Mouse (Mus musculus) lung, postnatal 36 days (tissue): Measurements from ENCODE around the gene Hhat.

Experiments
- DNase-seq: peaks from one replicate; pipeline ENCODE4 v3.0.0; 2022; ENCODE audit warnings: mixed read lengths

The Hhat gene

GRCm38 (mm10) chr1:192784374-192784773 lies 13.4 kb upstream of the Hhat start:
- peak; percentile 55 for DNase-seq

- no peak for DNase-seq
These were observed 10.2 kb upstream of the Hhat start for GRCm38 (mm10) chr1:192781256-192781655.

GRCm38 (mm10) chr1:192778869-192779514 lies 8.0 kb upstream of the Hhat start:
- DNase-seq, result no peak

DNA sequence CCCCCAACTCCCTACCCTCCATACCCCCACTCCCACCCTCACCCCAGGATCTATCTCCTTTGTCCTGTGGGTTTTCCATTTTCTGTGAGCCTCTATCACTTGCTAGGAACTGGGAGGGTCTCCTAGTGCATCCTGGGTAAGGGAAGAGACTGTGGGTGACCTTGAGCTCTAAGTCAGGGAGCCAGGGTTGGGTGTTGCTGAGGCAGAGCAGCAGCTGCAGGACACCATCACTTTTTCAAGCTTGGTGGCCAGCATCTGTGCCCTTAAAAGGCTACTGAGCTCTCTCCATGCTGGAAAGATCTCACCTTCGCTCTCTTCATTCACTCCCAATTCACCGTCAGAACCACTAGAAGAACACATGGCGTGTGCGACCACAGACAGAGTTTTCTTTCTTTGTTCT lies 7.2 kb upstream of the Hhat start:
- DNase-seq, result no peak

DNA sequence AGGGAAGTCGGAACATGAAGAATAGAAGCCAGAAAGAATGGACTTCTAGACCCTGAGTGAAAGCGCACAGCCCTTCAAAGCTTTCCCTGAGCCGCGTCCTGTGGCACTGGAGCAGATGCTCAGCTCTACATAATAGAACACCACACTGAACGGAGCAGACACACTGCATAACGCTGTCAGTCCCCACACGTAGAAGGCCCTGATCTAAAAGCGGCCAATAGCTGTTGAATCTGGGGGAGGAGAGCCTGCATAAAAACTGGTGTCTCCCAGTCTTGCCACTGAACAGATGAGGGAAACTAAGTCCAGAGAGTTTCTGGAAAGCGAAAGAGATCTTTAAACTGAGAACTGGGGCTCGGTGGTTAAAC lies 911 bp downstream of the Hhat start:
- DNase-seq, result peak; percentile 21

DNA sequence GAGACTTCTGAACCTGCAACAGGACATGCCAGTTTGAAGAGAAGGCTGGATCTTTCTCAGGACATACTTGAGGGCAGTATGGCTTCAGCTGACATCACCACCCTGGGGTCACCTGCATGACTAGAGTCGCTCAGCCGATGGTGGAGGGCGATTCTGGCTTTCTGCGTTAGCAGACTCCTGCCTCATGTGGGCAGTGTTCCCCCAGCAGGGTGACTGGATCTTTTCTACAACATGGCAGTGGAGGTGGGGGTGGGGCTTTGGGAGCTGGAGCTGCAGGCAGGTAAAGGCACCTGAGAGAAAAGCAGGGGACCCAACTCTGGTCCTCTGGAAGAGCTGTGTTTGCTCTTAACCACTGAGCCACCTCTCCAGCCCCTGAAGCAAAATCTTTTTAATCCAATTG lies 5.5 kb downstream of the Hhat start:
- no peak for DNase-seq

- no peak for DNase-seq
These were observed 6.5 kb downstream of the Hhat start for GRCm38 (mm10) chr1:192764547-192764946.

DNA sequence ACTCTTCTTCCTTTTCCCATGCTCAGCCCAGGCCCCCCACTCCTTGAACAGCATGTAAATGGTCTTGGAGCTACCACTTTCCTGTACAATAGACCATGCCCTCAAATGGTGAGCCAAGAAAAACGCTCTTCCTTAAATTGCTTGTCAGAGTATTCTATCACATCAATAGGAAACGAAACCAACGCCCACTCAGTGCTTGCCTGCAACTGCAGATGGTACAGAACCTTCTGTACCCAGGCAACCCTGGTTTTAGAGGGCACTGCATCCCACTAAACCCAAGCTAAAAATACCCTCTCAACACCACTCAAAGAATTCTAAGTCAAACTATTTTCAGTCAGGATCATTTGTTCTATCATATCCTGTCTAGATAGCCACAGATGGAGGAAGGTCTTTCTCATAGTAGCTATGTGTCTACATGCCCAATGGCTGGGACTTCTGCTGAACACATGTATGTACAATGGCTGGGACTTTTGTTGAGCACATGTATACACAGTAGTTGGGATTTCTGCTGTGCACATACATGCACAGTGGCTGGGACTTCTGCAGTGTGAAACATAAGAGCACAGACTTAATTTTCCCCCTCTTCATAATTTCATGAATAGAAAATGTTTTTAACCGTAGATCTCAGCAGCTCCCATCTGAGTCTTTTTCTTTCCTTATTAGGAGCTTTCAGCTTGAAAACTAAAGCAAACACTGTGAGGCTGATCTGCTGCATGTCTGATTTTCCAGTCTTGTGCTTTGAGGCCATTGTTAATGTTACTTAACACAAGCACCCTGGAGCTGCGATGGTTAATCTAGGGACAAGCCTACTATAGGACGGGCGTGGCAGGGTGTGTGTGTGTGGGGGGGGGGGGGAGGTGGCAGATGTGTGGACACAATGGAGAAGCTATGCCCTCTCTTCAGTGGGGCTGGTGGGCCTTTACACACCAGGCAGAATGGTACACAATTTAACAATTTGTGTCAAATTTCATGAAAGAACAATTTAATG lies 7.8 kb downstream of the Hhat start:
- peak; percentile 74 for DNase-seq

DNA sequence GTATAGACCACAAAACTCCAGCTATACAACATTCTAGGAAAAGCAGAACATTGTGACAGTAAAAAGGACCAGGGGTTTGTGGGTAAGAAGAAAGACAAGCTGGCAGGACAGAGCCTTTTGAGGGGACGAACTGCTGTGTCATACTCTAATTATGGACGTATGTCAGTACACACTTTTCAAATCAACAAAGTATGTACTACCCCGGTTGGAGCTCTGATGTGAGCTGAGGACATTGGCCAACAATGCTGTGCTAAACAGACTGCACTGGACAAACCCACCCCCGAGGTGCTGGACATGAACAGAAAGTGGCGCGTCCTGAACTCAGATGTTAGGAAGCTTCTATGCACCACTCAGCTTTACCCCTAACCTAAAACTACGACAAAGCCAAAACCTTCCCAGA lies 14.3 kb downstream of the Hhat start:
- no peak for DNase-seq

DNA sequence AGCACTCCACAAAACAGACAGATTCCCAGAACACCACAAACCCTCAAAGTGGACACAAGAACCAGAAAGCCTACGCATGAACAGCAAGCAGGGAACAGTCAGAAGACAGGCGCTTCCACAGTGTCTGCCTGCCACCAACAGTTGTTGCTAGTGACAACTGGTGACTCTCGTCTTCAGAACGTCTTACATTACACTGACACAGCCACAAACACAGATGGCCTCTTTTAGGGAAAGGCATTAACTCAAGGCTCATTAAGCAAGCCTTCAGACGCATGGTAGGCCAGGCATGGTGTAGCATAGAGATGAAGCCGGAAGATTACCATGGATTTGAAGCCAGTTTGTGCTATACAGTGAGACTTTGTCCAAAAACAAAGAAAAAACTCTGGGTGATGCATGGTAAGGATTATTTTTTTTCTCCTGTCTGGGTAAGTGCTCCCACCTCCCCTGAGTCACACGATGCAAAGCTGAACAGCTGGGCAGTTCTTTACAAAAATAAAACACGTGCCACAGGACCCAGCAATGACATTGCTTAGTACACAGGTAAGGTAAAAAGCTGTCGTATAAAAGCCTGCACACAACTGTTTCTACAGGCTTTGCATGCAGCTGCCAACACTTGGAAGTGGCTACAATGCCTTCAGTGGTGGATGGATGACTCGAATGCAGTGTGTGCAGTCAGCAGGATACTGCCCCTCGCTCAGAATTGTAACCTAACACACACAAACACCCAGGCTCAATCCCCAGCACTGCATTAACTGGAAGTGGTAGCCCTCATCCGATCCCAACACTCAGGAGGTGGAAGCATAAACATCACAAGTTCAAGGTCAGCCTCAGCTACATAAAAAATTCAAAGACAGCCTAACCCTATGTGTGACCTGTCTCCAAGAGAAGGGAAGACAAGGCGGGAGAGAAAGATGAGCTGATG lies 15.1 kb downstream of the Hhat start:
- no peak for DNase-seq

- no peak for DNase-seq
These were observed 15.8 kb downstream of the Hhat start for GRCm38 (mm10) chr1:192755246-192755645.

GRCm38 (mm10) chr1:192754268-192754667 lies 16.8 kb downstream of the Hhat start:
- no peak for DNase-seq

GRCm38 (mm10) chr1:192752659-192753601 lies 18.1 kb downstream of the Hhat start:
- peak; percentile 59 for DNase-seq

- DNase-seq, result no peak
These were observed 21.0 kb downstream of the Hhat start for GRCm38 (mm10) chr1:192750042-192750437.

DNA sequence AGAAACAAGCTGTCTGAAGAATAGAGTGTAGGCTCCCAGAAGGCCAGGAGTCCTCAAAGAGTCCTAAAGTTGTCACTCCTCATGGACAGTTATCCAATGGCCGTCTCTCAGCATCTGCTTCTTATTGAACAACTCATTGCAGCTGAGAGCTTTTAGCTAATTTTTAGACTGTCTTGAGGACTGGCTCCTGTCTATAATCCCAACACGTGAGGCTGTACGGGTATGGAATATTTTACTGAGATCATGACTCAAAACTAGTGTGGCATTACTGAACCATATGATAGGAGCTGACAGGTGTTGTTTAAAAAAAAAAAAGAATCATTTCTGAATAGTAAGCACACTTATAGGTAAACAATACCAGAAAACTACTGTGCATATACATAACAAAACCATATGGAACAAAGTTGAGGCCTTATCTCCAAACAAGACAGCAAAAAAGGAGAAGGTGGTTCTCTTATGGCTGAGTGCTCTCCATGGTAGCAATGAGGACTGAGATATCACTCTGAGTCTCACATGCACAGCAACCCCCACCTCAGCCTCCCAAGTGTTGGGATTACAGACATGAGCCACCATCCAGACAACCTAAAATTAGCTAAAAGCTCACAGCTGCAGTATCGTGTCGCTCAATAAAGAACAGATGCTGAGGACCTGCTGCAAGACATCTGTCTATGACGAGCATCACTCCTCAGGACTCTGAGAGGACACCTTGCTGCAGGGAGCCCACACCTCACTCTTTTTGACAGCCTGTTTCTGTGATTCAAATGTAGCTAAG lies 21.6 kb downstream of the Hhat start:
- DNase-seq, result no peak

DNA sequence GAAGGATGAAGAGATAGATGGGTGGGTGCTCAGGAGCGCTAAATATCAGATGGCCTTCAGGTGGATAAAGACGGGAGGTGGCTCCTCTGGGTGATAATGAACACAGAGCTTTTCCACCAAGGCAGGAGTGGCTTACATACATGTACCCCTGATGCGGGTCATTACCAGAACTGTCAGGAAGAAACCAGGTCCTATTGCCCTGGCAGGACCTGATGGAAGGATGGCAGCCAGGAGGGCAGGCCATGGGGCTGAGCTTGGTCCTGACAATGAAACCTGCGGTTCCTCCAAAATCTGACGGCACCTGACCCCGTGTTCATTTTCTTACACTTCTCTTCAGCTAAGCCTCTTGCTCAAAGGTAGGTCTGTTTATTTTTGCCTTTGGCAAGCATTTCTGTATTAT lies 24.8 kb downstream of the Hhat start:
- DNase-seq, result no peak

GRCm38 (mm10) chr1:192745240-192746101 lies 25.6 kb downstream of the Hhat start:
- peak; percentile 79 for DNase-seq

DNA sequence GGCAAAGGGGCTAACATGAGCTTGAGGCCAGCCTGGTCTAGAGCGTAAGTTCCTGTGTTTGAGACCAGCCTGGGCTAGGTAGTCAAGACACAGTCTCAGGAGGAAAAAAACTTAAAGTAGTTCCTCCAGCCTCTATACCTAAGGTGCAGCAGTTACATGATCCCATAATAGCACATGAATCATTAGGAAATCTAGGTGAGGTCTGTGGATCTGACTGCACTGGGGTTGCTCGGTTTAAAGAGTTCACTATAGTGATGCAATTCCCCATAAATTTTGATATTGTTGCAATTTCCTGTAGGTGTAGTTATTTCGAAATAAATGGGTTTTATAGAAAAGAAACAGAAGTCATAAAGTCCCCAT lies 26.2 kb downstream of the Hhat start:
- no peak for DNase-seq

DNA sequence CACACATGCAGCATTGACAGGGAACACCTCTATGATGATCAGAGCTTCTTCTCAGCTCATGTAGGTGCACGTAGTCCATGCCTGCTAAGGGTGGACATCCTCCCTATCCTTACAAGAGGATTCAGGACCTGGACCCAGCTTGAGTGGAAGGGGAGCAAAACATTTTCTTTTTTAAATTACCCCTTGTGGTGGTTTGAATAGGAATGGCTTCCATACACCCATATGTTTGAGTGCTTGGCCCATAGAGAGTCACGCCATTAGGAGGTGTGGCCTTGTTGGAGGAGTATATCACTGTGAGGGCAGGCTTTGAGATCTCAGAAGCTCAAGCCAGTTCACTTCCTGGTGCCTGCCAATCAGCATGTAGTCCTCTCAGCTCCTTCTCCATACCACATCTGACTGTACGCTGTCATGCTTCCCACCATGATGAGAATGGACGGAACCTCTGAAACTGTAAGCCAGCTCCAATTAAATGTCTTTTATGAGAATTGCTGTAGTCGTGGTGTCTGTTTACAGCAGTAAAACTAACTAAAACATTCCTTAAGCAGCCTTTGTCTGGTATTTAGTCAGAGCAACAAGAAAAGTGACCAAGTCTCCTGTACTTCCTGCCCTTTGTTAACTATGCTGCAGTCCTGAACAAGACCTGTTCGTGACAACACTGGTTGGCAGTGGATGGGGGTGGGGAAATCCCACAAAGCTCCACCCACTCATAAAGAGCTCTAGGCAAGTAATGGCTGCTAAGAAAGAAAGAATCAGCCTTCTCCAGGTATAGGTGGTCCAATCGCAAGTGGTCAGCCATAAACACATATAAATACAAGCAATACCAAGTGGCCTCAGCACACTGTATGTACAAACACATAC lies 28.4 kb downstream of the Hhat start:
- no peak for DNase-seq
